ENCODE assay signal across 37 mouse cellular contexts in the genomic region with DNA sequence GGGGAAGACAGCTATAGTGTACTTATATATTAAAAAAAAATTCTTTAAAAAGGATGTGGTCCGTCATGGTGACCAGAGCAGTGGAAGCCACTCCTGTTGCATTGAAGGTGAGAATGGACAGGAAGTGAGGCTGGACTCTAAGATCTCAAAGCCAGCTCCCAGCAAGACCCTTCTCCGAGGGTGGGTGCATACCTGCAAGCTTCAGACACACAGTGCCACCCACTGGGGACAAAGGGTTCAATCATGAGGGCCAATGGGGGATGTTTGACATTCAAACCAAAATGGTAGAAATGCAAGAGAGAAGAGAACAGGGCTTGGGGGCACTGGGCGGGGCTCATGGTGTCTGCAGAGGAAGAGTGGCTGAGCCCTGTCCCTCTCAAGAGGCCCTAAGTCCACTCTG. TPM values are rescaled to one million over a fixed set of nuclear protein-coding genes. Genes with fewer than 3 reads are reported as not detected.
DNase-seq lines count a peak whose midpoint lies in the region; ATAC-seq and TF ChIP-seq lines count a peak whose summit lies in the region.
"Had no signal": no experiment of that assay in that cellular context is flagged by ENCODE, and none has a peak within 500 bp of the region (broad histone marks: within the 10 kb centered on the region; RNA-seq: fewer than 3 reads in every experiment).

No protein-coding gene starts in this region.

- no peaks in the 10 kb centered on the region for H3K27me3 ChIP-seq in intestine, postnatal 0 days (replicated peaks; ENCODE audit: control insufficient read depth, insufficient read depth, low read length)
- H3K27me3 ChIP-seq in intestine, embryonic 15.5 days (replicated peaks) = no peaks in the 10 kb centered on the region
- H3K27me3 ChIP-seq in CH12.LX (replicated peaks) (no peaks in the 10 kb centered on the region), ES-Bruce4 (ENCODE audit: control insufficient read depth, insufficient read depth, low read length, poor library complexity, severe bottlenecking) (no peaks in the 10 kb centered on the region)
- H3K27me3 ChIP-seq: embryonic facial prominence, embryonic 13.5 days; heart, embryonic 13.5 days; hindbrain, embryonic 15.5 days; Patski had no signal

- in situ Hi-C loops in CH12.LX (cut with MboI; ENCODE audit: low pct_ligation_motif_present, low pct_unique_long_range_greater_than_20kb, low sequenced_read_pairs) = no loop called here

- no peak for TF ChIP-seq EP300 in CH12.LX (IDR thresholded peaks at IDR 0.05; ENCODE audit: low read length)
- 0 out of 2 replicates have a peak, but pooled peaks have one; percentile 32 for TF ChIP-seq EP300 in ES-Bruce4 (IDR thresholded peaks at IDR 0.05; ENCODE audit: insufficient read depth, low read depth, low read length)

- TF ChIP-seq CTCF in intestine, postnatal 0 days (IDR thresholded peaks at IDR 0.05; ENCODE audit: low read depth) = peak; percentile 19; the same call in 1 of the 2 replicates
- peak in 1 of 2 experiments; percentile 52; a peak in 2 of 4 replicates for TF ChIP-seq CTCF in CH12.LX (conservative IDR thresholded peaks at IDR 0.05 in 1 of 2, IDR thresholded peaks at IDR 0.05 in 1 of 2; ENCODE audit: low read depth in 2 of 2, low read length in 2 of 2)
- peak; percentile 32 for TF ChIP-seq CTCF in ES-Bruce4 (IDR thresholded peaks at IDR 0.05; ENCODE audit: low read depth, low read length)

- no peaks in the 10 kb centered on the region for H3K9me3 ChIP-seq in intestine, postnatal 0 days (ENCODE audit: control insufficient read depth)
- H3K9me3 ChIP-seq in intestine, embryonic 15.5 days = no peaks in the 10 kb centered on the region
- H3K9me3 ChIP-seq in CH12.LX (replicated peaks; ENCODE audit: low read length) = no peaks in the 10 kb centered on the region
- no peaks in the 10 kb centered on the region for H3K9me3 ChIP-seq in ES-Bruce4 (replicated peaks; ENCODE audit: control insufficient read depth, insufficient read depth, low read length, poor library complexity, severe bottlenecking)
- H3K9me3 ChIP-seq: embryonic facial prominence, embryonic 13.5 days; forebrain, embryonic 10.5 days; heart, embryonic 13.5 days; hindbrain, embryonic 15.5 days had no signal

- TF ChIP-seq RAD21 in CH12.LX (IDR thresholded peaks at IDR 0.05; ENCODE audit: low read depth, low read length) = peak; percentile 36

- no peaks in the 10 kb centered on the region for H3K4me1 ChIP-seq in intestine, postnatal 0 days (replicated peaks; ENCODE audit: control insufficient read depth, insufficient read depth, low read length)
- H3K4me1 ChIP-seq in intestine, embryonic 15.5 days (replicated peaks) = no peaks in the 10 kb centered on the region
- H3K4me1 ChIP-seq in CH12.LX (ENCODE audit: control insufficient read depth in 1 of 2, insufficient read depth in 2 of 2) (0 out of 4 replicates have a peak, but pooled peaks cover 0 to 10% of the 10 kb centered on the region in 2 experiments), ES-Bruce4 (ENCODE audit: control insufficient read depth, insufficient read depth, low read length) (peaks cover 12% of the 10 kb centered on the region)
- H3K4me1 ChIP-seq: hindbrain, embryonic 15.5 days had no signal

- no peak for TF ChIP-seq POLR2A in CH12.LX (IDR thresholded peaks at IDR 0.05; ENCODE audit: low read depth, low read length)
- TF ChIP-seq POLR2A in ES-Bruce4 (IDR thresholded peaks at IDR 0.05; ENCODE audit: insufficient read depth, low read length) = no peak

- no peak overlapping the region for H3K27ac ChIP-seq in intestine, postnatal 0 days (ENCODE audit: low read depth, low read length)
- H3K27ac ChIP-seq in intestine, embryonic 15.5 days = no peak overlapping the region
- H3K27ac ChIP-seq in CH12.LX (ENCODE audit: insufficient read depth, low read depth) (no peak overlapping the region), ES-Bruce4 (ENCODE audit: insufficient read depth, low read length) (no peak overlapping the region)
- H3K27ac ChIP-seq: embryonic facial prominence, embryonic 13.5 days; forebrain, embryonic 10.5 days; heart, embryonic 13.5 days; hindbrain, embryonic 10.5 days; hindbrain, embryonic 15.5 days; liver, embryonic 14.5 days had no signal

- no peaks in the 10 kb centered on the region; the same call in 1 of the 2 replicates for H3K36me3 ChIP-seq in intestine, postnatal 0 days (ENCODE audit: control insufficient read depth, insufficient read depth)
- H3K36me3 ChIP-seq in intestine, embryonic 15.5 days = no peaks in the 10 kb centered on the region
- H3K36me3 ChIP-seq in CH12.LX (replicated peaks in 1 of 2; ENCODE audit: control insufficient read depth in 1 of 2, insufficient read depth in 1 of 2, low read length in 1 of 2) (peaks cover 0 to 2% of the 10 kb centered on the region in 2 experiments), ES-Bruce4 (ENCODE audit: control insufficient read depth, insufficient read depth, low read length, poor library complexity, severe bottlenecking) (peaks cover 8% of the 10 kb centered on the region; the same call in 1 of the 2 replicates)

- no peaks in the 10 kb centered on the region for H3K79me2 ChIP-seq in CH12.LX (replicated peaks; ENCODE audit: control insufficient read depth, extremely low read depth, insufficient read depth, poor library complexity, severe bottlenecking)

- 90% methylated on average over 3 of the region's 3 CpGs for WGBS in intestine, postnatal 0 days
- 92% methylated on average over 3 of the region's 3 CpGs for WGBS in intestine, embryonic 15.5 days

- no peak overlapping the region for H3K4me3 ChIP-seq in intestine, postnatal 0 days (ENCODE audit: low read depth, low read length)
- no peak overlapping the region for H3K4me3 ChIP-seq in intestine, embryonic 15.5 days (replicated peaks)
- no peak overlapping the region for H3K4me3 ChIP-seq in CH12.LX (replicated peaks in 1 of 3; ENCODE audit: low read depth in 2 of 3, low read length in 2 of 3, poor library complexity in 1 of 3)
- no peak overlapping the region for H3K4me3 ChIP-seq in ES-Bruce4 (ENCODE audit: low read depth, low read length)
- H3K4me3 ChIP-seq: embryonic facial prominence, embryonic 13.5 days; forebrain, embryonic 10.5 days; heart, embryonic 13.5 days; hindbrain, embryonic 10.5 days; hindbrain, embryonic 15.5 days had no signal

- H3K4me2 ChIP-seq in intestine, postnatal 0 days (replicated peaks; ENCODE audit: low read depth) = no peak overlapping the region
- H3K4me2 ChIP-seq in intestine, embryonic 15.5 days (replicated peaks) = no peak overlapping the region
- no peak overlapping the region for H3K4me2 ChIP-seq in CH12.LX (ENCODE audit: insufficient read depth, low read depth, poor library complexity, severe bottlenecking)
- H3K4me2 ChIP-seq: embryonic facial prominence, embryonic 13.5 days; heart, embryonic 13.5 days; hindbrain, embryonic 15.5 days; lung, embryonic 14.5 days; midbrain, embryonic 11.5 days had no signal

- no peak overlapping the region for H3K9ac ChIP-seq in intestine, postnatal 0 days (ENCODE audit: low read depth, low read length)
- no peak overlapping the region for H3K9ac ChIP-seq in intestine, embryonic 15.5 days
- H3K9ac ChIP-seq in CH12.LX (ENCODE audit: insufficient read depth, low read depth) (no peak overlapping the region), ES-Bruce4 (ENCODE audit: low read depth, poor library complexity, severe bottlenecking) (no peak overlapping the region)
- H3K9ac ChIP-seq: embryonic facial prominence, embryonic 13.5 days; heart, embryonic 13.5 days; hindbrain, embryonic 15.5 days; liver, embryonic 14.5 days; lung, embryonic 14.5 days had no signal

- dilution Hi-C loops in CH12.LX (cut with MboI; ENCODE audit: extremely low pct_ligation_motif_present, extremely low pct_unique_long_range_greater_than_20kb, low sequenced_read_pairs) = no loop called here

- ATAC-seq in intestine, postnatal 0 days = no peak
- no peak for ATAC-seq in intestine, embryonic 15.5 days
- ATAC-seq: activated CD4-positive, CD25-positive, alpha-beta regulatory T cell, adult 4 months; forebrain, embryonic 16.5 days; inflammation-experienced regulatory T-cells, adult 6 months; Patski had no signal

- DNase-seq in CH12.LX (ENCODE audit: extremely low read depth) = no peak
- peak; percentile 26 to 60 for DNase-seq in natural killer cell, adult 2 months (ENCODE audit: low spot score in 2 of 2)
- no peak for DNase-seq in cerebellum, adult 18-20 months
- DNase-seq: adrenal gland, postnatal 10 days; B cell, adult 2 months; cerebellum, adult 11 months; cerebellum, postnatal 10 days; gastrocnemius, postnatal 25 days; heart, adult 11 months; heart, postnatal 14 days; kidney, adult 2 months; kidney, postnatal 10 days; liver; lung, embryonic 14.5 days; lung, postnatal 36 days had no signal

TF ChIP-seq in CH12.LX, 34 proteins besides CTCF, POLR2A, EP300 and RAD21:
- peak; percentile 24 for TF ChIP-seq SMC3 (IDR thresholded peaks at IDR 0.05; ENCODE audit: low read depth, low read length)
- no peak for TF ChIP-seq MEF2A (IDR thresholded peaks at IDR 0.05; ENCODE audit: borderline replicate concordance, low read depth, low read length)

RNA-seq across cellular contexts. Expression of gene Prf1, which starts 20.9 kb away (rescaled TPM):
- not detected in 2 replicates for polyA plus RNA-seq in intestine, postnatal 0 days (2015; fragmentation: Nextera tagmentation; extraction: Ambion mirVana)
- 0.06 TPM in 1 of 2 replicates, not detected in the other for polyA plus RNA-seq in intestine, embryonic 15.5 days (2015; fragmentation: Nextera tagmentation; extraction: Ambion mirVana)
- total RNA-seq in CH12.LX (2012; rRNA removed) (0.67 and 0.93 TPM in 2 replicates), CH12.LX (2014; rRNA removed) (0.32 and 0.39 TPM in 2 replicates)
- polyA plus RNA-seq in CH12.LX (2012; ENCODE audit: insufficient read length, low read depth) (0.38 and 0.43 TPM in 2 replicates), ES-Bruce4 (2011; ENCODE audit: insufficient read depth, insufficient read length, low read depth, missing spikeins) (not detected in 2 replicates)
- total RNA-seq: common myeloid progenitor, adult 5-6 weeks; gastrocnemius, postnatal 25 days; heart, postnatal 14 days; layer of hippocampus, postnatal 10 days; left cerebral cortex, adult 18-20 months; left cerebral cortex, postnatal 14 days; MEL had no signal
- polyA plus RNA-seq: embryonic facial prominence, embryonic 13.5 days; forebrain, embryonic 10.5 days; forebrain, embryonic 16.5 days; heart, embryonic 13.5 days; hindbrain, embryonic 10.5 days; hindbrain, embryonic 15.5 days; limb, embryonic 11.5 days; lung, embryonic 14.5 days; neural tube, embryonic 14.5 days; Patski; stomach, embryonic 14.5 days had no signal

RNA-seq across cellular contexts. Expression of gene Adamts14, which starts 45.3 kb away (rescaled TPM):
- polyA plus RNA-seq in intestine, postnatal 0 days (2015; fragmentation: Nextera tagmentation; extraction: Ambion mirVana) = 0.60 and 0.73 TPM in 2 replicates
- polyA plus RNA-seq in intestine, embryonic 15.5 days (2015; fragmentation: Nextera tagmentation; extraction: Ambion mirVana) = 0.66 and 0.78 TPM in 2 replicates
- total RNA-seq in CH12.LX (2012; rRNA removed) (1.3 and 2.7 TPM in 2 replicates), CH12.LX (2014; rRNA removed) (1.2 and 1.4 TPM in 2 replicates)
- polyA plus RNA-seq in CH12.LX (2012; ENCODE audit: insufficient read length, low read depth) (2.0 and 2.5 TPM in 2 replicates), ES-Bruce4 (2011; ENCODE audit: insufficient read depth, insufficient read length, low read depth, missing spikeins) (3.7 and 4.2 TPM in 2 replicates)
- total RNA-seq: MEL had no signal
- polyA plus RNA-seq: activated CD4-positive, CD25-positive, alpha-beta regulatory T cell, adult 4 months; inflammation-experienced regulatory T-cells, adult 6 months had no signal

Comparison
In these comparisons a context has a peak if more than half of its experiments do, and no peak if none do; other contexts are left out.
1. DNase-seq: peak in natural killer cell, adult 2 months (2 of 2); none in CH12.LX (single experiment) and cerebellum, adult 18-20 months (0 of 2).